Mouse (Mus musculus): ENCODE measurements around the gene Clec1b. TPM values are rescaled to one million over a fixed set of nuclear protein-coding genes. Genes with fewer than 3 reads are reported as not detected.
A peak's percentile ranks its signal among the peaks of the same experiment; 100 is the strongest.

Clec1b gene
- polyA plus RNA-seq, 1 experiment from 2014 or later: 5.1 TPM

GRCm38 (mm10) chr6:129451411-129452039 is 54.4 kb downstream of the Clec1b start, which contains the start of gene Clec1a:
Gene Clec1a, minus strand, starts transcription at chr6:129452000.
- no peaks in the 10 kb centered on the region for H3K36me3 ChIP-seq
- no peak within 1 kb of the TSS for H3K9ac ChIP-seq
- no peaks in the 10 kb centered on the region; the same call in 1 of the 2 replicates for H3K4me1 ChIP-seq (replicated peaks)
- H3K27me3 ChIP-seq: no peaks in the 10 kb centered on the region
- H3K4me3 ChIP-seq: peak within 1 kb of the TSS; percentile 33
- peak within 1 kb of the TSS; percentile 26 for H3K4me2 ChIP-seq
- H3K9me3 ChIP-seq (replicated peaks): no peaks in the 10 kb centered on the region
- WGBS: 56% methylated on average over 13 of the region's 13 CpGs
- H3K27ac ChIP-seq: peak within 1 kb of the TSS; percentile 49
- ATAC-seq (replicated peaks; ENCODE audit: insufficient number of reproducible peaks, insufficient read depth, low FRiP score, low read depth): no peak

Other genes with a start within 250 kb of the Clec1b start
- 0.37 and 0.46 TPM in 2 replicates for gene Clec2d, start 216.7 kb upstream of the Clec1b start, polyA plus RNA-seq (2015; fragmentation: Nextera tagmentation; extraction: Ambion mirVana)
- gene Cd69, start 121.9 kb upstream of the Clec1b start, polyA plus RNA-seq (2015; fragmentation: Nextera tagmentation; extraction: Ambion mirVana): 0.10 and 0.70 TPM in 2 replicates
- gene 4922502D21Rik, start 65.5 kb upstream of the Clec1b start, polyA plus RNA-seq (2015; fragmentation: Nextera tagmentation; extraction: Ambion mirVana): not detected in 2 replicates
- 0.60 and 1.6 TPM in 2 replicates for gene Clec12a, start 54.6 kb upstream of the Clec1b start, polyA plus RNA-seq (2015; fragmentation: Nextera tagmentation; extraction: Ambion mirVana)
- gene Clec12b, start 11.4 kb upstream of the Clec1b start, polyA plus RNA-seq (2015; fragmentation: Nextera tagmentation; extraction: Ambion mirVana): 0.09 TPM in 1 of 2 replicates, not detected in the other
- gene Clec9a, start 11.6 kb downstream of the Clec1b start, polyA plus RNA-seq (2015; fragmentation: Nextera tagmentation; extraction: Ambion mirVana): 0.28 and 0.35 TPM in 2 replicates
- 5.7 and 6.3 TPM in 2 replicates for gene Clec1a, start 54.7 kb downstream of the Clec1b start, polyA plus RNA-seq (2015; fragmentation: Nextera tagmentation; extraction: Ambion mirVana)
- gene Olr1, start 109.9 kb downstream of the Clec1b start, polyA plus RNA-seq (2015; fragmentation: Nextera tagmentation; extraction: Ambion mirVana): 0.30 and 0.79 TPM in 2 replicates
- gene Tmem52b, start 115.3 kb downstream of the Clec1b start, polyA plus RNA-seq (2015; fragmentation: Nextera tagmentation; extraction: Ambion mirVana): not detected in 2 replicates
- gene Gabarapl1, start 135.9 kb downstream of the Clec1b start, polyA plus RNA-seq (2015; fragmentation: Nextera tagmentation; extraction: Ambion mirVana): 41.6 and 44.6 TPM in 2 replicates
- gene Klre1, start 180.6 kb downstream of the Clec1b start, polyA plus RNA-seq (2015; fragmentation: Nextera tagmentation; extraction: Ambion mirVana): not detected in 2 replicates
- gene Klrd1, start 194.5 kb downstream of the Clec1b start, polyA plus RNA-seq (2015; fragmentation: Nextera tagmentation; extraction: Ambion mirVana): 0.60 and 1.1 TPM in 2 replicates
- gene Klrk1, start 226.6 kb downstream of the Clec1b start, polyA plus RNA-seq (2015; fragmentation: Nextera tagmentation; extraction: Ambion mirVana): 0.18 and 0.47 TPM in 2 replicates
- gene Klrc3, start 246.0 kb downstream of the Clec1b start, polyA plus RNA-seq (2015; fragmentation: Nextera tagmentation; extraction: Ambion mirVana): not detected in 2 replicates

All from heart, embryonic 15.5 days (tissue).